Mouse (Mus musculus) forebrain, embryonic 14.5 days (tissue): ENCODE measurements at regions not wholly inside any gene's neighbourhood (a gene's known extent, or its start where the extent isn't known, plus 50 kb on each side); places are given as distances from the start of the nearest gene placed in this dataset.

Experiments used
- ATAC-seq: fragments of 200-750 bp; cut with Nextera tagmentation; 2 replicates; pipeline ENCODE4 v1.8.0; 2017; ENCODE audit warnings: mild to moderate bottlenecking, moderate library complexity
- DNase-seq: peaks from one replicate; pipeline ENCODE4 v3.0.0-alpha.2; 2015; ENCODE audit warnings: low spot score
- H3K27ac ChIP-seq: fragments of 300-500 bp; sonication (generic); 2 replicates; pipeline ENCODE4 v1.5.1; 2014; ENCODE audit warnings: low read depth, mild to moderate bottlenecking, control low read depth, low read length, moderate library complexity
- H3K27me3 ChIP-seq: fragments of 300-500 bp; sonication (generic); replicated peaks from 2 replicates; pipeline ENCODE4 v1.6.1; 2014; ENCODE audit warnings: low read length, control low read depth, mixed read lengths; ENCODE audit not compliant: control insufficient read depth, insufficient read depth
- H3K36me3 ChIP-seq: fragments of 300-500 bp; sonication (generic); 2 replicates; pipeline ENCODE4 v1.6.1; 2014; ENCODE audit warnings: low read length, control low read depth; ENCODE audit not compliant: control insufficient read depth, insufficient read depth
- H3K4me1 ChIP-seq: fragments of 300-500 bp; sonication (generic); 2 replicates; pipeline ENCODE4 v1.6.1; 2014; ENCODE audit warnings: antibody characterized with exemption, low read length, control low read depth; ENCODE audit not compliant: control insufficient read depth, insufficient read depth
- H3K4me2 ChIP-seq: fragments of 300-500 bp; sonication (generic); 2 replicates; pipeline ENCODE4 v1.6.1; 2014; ENCODE audit warnings: mild to moderate bottlenecking, control low read depth, low read length
- H3K4me3 ChIP-seq: fragments of 300-500 bp; sonication (generic); 2 replicates; pipeline ENCODE4 v1.5.1; 2014; ENCODE audit warnings: low read depth, low read length, control low read depth
- H3K9ac ChIP-seq: fragments of 300-500 bp; sonication (generic); 2 replicates; pipeline ENCODE4 v1.6.1; 2014; ENCODE audit warnings: mild to moderate bottlenecking, low read length, control low read depth, moderate library complexity
- H3K9me3 ChIP-seq: fragments of 300-500 bp; sonication (generic); replicated peaks from 2 replicates; pipeline ENCODE4 v1.6.1; 2016; ENCODE audit warnings: low read length, control low read depth, mixed read lengths; ENCODE audit not compliant: control insufficient read depth
- WGBS: fragments of 180-500 bp; shearing (Covaris S2); extraction: QIAGEN DNeasy Blood & Tissue Kit; methylation state at CpG from one replicate; pipeline ENCODE4 v1.1.7; 2014; 5-methylcytosine and 5-hydroxymethylcytosine counted together

DNA sequence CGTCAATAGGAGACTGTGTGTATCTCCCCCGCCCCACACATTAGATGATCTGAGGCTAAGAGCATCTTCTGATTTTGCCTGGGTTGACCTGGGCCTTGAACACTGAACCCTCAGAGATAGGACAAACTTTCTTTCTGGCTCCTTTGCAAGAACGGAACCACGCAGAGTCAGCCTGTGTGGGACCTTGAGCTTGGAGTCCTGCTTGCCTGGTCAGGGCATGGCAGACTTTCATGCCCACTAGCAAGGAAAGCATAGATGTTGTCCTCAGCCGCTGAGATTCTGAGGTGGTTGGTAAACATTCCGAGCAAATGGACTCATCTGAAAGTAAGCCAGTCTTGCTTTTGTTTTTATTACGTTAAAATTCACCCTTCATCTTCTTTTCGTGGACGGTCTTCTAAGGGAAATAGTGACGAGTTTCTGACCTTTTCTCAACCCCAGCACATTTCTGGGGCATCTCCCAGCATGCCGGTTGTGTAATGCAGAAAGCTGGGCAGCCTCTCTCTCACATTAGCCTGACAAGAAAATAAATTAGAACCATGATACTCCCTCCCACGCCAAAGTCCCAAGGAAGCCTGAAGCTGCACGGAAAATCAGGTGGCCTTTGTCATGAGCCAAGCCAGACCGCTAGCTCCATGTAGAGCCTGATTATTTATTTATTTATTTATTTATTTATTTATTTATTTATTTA, 79.2 kb upstream of the Ppm1b start:
- WGBS, result 83% methylated on average over 14 of the region's 14 CpGs
- no peak overlapping the region for H3K9ac ChIP-seq

GRCm38 (mm10) chr17:84877864-84878224, 78.7 kb upstream of the Ppm1b start:
- Histone ChIP-seq H3K4me3 (no peak overlapping the region), H3K4me1 (0 out of 2 replicates have a peak, but pooled peaks cover 4% of the 10 kb centered on the region), H3K9me3 (no peaks in the 10 kb centered on the region), H3K36me3 (no peaks in the 10 kb centered on the region), H3K9ac (no peak overlapping the region), H3K4me2 (peak overlapping the region; percentile 38), H3K27me3 (no peaks in the 10 kb centered on the region), H3K27ac (no peak overlapping the region)
- peak; percentile 70 for ATAC-seq
- WGBS, result 18% methylated on average over 10 of the region's 10 CpGs
- peak; percentile 81 for DNase-seq

More for the DNA sequence above, 79.2 kb upstream of the Ppm1b start:
- Histone ChIP-seq H3K4me2 (no peak overlapping the region), H3K4me1 (0 out of 2 replicates have a peak, but pooled peaks cover 4% of the 10 kb centered on the region), H3K36me3 (no peaks in the 10 kb centered on the region), H3K9me3 (no peaks in the 10 kb centered on the region), H3K27me3 (no peaks in the 10 kb centered on the region), H3K4me3 (no peak overlapping the region), H3K27ac (no peak overlapping the region)
- ATAC-seq (peak; percentile 55), DNase-seq (no peak)

DNA sequence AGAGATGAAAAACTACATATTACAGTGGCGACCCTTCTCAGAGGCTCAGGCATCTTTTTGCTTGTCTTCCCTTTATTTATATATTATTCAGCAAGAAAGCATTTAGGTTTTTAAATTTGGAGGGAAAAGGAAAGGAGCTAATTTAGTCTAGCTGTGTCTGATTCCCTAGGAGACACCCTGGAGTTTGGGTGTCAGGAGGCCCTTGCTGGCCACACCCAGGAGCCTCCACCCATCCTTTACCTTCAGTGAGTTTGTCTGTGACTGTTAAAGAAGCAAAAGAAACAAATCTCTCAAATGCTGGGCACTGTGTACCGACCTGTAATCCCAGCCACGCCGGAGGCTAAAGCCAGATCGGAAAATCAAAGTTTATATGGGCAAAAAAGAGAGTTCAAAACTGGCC, 78.2 kb upstream of the Ppm1b start:
- WGBS, result 87% methylated on average over 5 of the region's 5 CpGs
- no peak for ATAC-seq
- DNase-seq, result no peak

DNA sequence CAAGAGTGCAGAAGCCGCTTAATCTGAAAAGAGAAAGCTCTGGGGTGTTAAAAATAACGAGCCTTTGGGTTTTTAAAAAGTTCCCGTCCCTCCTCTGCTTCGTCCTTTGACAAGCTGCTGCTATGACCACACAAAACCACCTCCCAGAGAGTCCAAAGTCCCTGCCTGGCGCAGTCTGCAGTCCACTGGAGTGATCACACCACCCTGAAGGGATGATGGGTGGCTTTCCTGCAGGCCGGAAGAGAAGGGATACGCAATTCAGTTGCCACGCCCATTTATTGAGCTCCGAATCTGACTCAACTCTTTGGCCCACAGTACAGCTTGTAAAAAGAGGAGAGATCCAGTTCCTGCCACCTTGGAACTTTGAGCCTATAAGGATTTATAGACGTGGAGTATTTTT, 77.4 kb upstream of the Ppm1b start:
- no peak for DNase-seq
- Histone ChIP-seq H3K9me3 (no peaks in the 10 kb centered on the region), H3K9ac (no peak overlapping the region), H3K4me2 (no peak overlapping the region), H3K4me3 (no peak overlapping the region), H3K27ac (no peak overlapping the region), H3K27me3 (no peaks in the 10 kb centered on the region), H3K36me3 (no peaks in the 10 kb centered on the region), H3K4me1 (0 out of 2 replicates have a peak, but pooled peaks cover 4% of the 10 kb centered on the region)
- no peak for ATAC-seq
- 57% methylated on average over 10 of the region's 10 CpGs for WGBS

More for the DNA sequence above, 78.2 kb upstream of the Ppm1b start:
- Histone ChIP-seq H3K27ac (no peak overlapping the region), H3K9me3 (no peaks in the 10 kb centered on the region), H3K27me3 (no peaks in the 10 kb centered on the region), H3K4me1 (0 out of 2 replicates have a peak, but pooled peaks cover 4% of the 10 kb centered on the region), H3K4me3 (no peak overlapping the region), H3K36me3 (no peaks in the 10 kb centered on the region), H3K4me2 (no peak overlapping the region; the same call in 1 of the 2 replicates), H3K9ac (no peak overlapping the region)

DNA sequence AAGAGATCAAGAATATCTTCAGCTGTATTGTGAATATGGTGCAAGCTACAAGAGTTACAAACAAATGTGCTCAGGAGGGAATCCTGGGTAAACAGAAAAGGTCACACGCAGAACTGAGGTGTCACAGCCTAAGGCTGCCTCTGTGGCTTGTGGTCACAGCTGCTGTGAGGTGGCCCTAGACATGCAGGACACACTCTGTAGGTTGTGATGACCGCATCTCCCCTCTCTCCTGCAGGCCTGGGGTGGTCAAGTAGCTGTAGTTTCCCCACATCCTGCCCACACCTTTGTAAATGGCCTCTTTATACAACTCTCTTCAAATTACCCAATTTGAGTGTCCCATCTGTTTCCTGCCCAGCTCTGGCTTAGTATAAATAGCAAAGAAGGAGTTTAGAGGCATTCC, 75.6 kb upstream of the Ppm1b start:
- H3K4me3 ChIP-seq, result no peak overlapping the region
- H3K4me1 ChIP-seq, result 0 out of 2 replicates have a peak, but pooled peaks cover 4% of the 10 kb centered on the region
- DNase-seq (no peak), ATAC-seq (no peak)
- WGBS, result 88% methylated on average over 2 of the region's 2 CpGs
- H3K27me3 ChIP-seq, result no peaks in the 10 kb centered on the region
- no peak overlapping the region for H3K27ac ChIP-seq
- no peak overlapping the region for H3K9ac ChIP-seq
- H3K36me3 ChIP-seq, result no peaks in the 10 kb centered on the region
- H3K9me3 ChIP-seq, result no peaks in the 10 kb centered on the region
- H3K4me2 ChIP-seq, result no peak overlapping the region

- ATAC-seq (no peak), DNase-seq (no peak)
- H3K36me3 ChIP-seq, result no peaks in the 10 kb centered on the region
- H3K27me3 ChIP-seq, result no peaks in the 10 kb centered on the region
- no peaks in the 10 kb centered on the region for H3K9me3 ChIP-seq
- no peak overlapping the region for H3K4me2 ChIP-seq
- H3K4me3 ChIP-seq, result no peak overlapping the region
- H3K4me1 ChIP-seq, result no peaks in the 10 kb centered on the region
- no peak overlapping the region for H3K9ac ChIP-seq
- no peak overlapping the region for H3K27ac ChIP-seq
- WGBS, result 95% methylated on average over 5 of the region's 5 CpGs
Measured at GRCm38 (mm10) chr17:84888525-84888924, 68.0 kb upstream of the Ppm1b start.

- Histone ChIP-seq H3K9me3 (no peaks in the 10 kb centered on the region), H3K4me3 (no peak overlapping the region), H3K4me1 (no peaks in the 10 kb centered on the region), H3K36me3 (no peaks in the 10 kb centered on the region), H3K27ac (no peak overlapping the region), H3K4me2 (no peak overlapping the region), H3K9ac (no peak overlapping the region), H3K27me3 (no peaks in the 10 kb centered on the region)
- 36% methylated on average over 12 of the region's 12 CpGs for WGBS
- peak; percentile 52 for DNase-seq
- no peak for ATAC-seq
Measured at GRCm38 (mm10) chr17:84890871-84891599, 65.5 kb upstream of the Ppm1b start.

- no peak overlapping the region for H3K9ac ChIP-seq
- H3K4me1 ChIP-seq, result no peaks in the 10 kb centered on the region
- WGBS, result 85% methylated on average over 16 of the region's 16 CpGs
- no peaks in the 10 kb centered on the region for H3K9me3 ChIP-seq
- ATAC-seq, result no peak
- no peak overlapping the region for H3K27ac ChIP-seq
- H3K36me3 ChIP-seq, result no peaks in the 10 kb centered on the region
- no peaks in the 10 kb centered on the region for H3K27me3 ChIP-seq
- no peak overlapping the region for H3K4me2 ChIP-seq
- H3K4me3 ChIP-seq, result no peak overlapping the region
- DNase-seq, result no peak
Measured at GRCm38 (mm10) chr17:84893273-84894033, 63.1 kb upstream of the Ppm1b start.
